Mouse (Mus musculus) gastrocnemius, adult 8-10 months (tissue): ENCODE measurements at regions not wholly inside any gene's neighbourhood (a gene's known extent, or its start where the extent isn't known, plus 50 kb on each side); places are given as distances from the start of the nearest gene placed in this dataset.

ENCODE experiments used
- DNase-seq, 2 experiments: peaks; one replicate each; pipeline ENCODE4 v3.0.0; 2022; ENCODE audit warnings: low spot score in 2 of 2

- DNase-seq: no peak
Measured at GRCm38 (mm10) chr8:89210684-89211083, 166.7 kb upstream of the Sall1 start.

DNA sequence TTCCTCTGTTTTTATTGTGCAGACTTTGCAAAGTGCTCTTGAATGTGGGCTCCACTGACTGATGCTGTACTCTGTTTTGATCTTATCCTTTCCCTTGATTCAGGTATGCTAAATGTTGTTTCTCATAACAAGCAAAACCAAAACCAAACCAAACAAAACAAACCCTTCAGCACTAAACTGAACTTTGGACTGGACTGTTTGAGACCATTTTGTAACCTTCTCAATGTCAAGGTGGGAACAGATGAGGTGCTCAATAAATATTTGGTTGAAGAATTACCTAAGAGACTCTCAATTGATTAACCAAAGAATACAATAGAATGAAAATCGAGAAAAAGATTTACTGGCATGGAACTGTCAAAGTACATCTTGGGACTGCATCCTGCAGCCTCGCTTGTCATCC, 163.9 kb upstream of the Sall1 start:
- no peak for DNase-seq

DNA sequence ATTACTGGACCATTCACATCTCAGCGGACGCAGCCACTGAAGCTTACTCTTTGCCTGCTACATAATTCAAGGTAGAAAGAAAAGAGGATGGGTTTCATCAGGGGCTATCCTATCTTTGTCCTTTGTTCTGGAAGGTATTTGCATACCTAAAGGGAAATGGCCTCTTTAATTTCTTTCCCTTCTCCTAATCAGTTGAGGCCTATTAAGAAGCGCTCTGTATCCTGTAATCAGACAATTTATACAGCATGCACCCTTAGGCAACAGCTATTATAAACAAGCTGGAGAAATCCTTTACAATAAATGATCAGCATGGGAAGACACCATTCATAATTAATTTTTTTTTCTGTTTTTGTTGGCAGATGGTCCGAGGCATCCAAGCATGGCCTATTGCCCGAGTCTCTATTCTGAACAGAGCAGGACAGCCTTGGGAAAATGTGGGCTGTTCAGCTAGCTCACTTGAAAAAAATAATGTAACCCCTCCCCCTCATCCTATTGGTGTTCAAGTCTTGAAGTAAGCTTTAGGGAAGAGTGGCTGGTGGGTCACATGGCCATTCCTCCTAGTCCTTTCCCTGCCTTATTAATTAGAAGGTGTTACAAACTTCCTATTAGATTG, 158.6 kb upstream of the Sall1 start:
- DNase-seq: no peak

DNA sequence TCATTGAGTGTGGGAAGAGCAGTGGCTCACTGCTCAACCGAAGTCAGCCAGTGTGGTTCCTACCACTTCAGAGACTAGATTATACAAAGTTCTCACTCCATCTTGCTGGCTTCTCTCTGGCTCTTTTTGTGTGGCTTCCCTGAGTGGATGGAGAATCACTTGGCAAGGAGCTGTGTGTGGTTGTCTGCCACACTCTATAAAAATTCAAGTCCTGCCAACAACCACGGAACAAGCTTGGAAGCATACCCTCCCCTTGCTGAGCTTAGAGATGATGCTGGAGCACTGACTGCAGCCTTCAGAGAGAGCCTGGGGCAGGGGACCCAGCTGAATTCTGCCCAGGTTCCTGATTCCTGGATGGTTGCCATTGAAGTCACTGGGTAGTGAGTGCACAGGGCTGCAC, 156.3 kb upstream of the Sall1 start:
- no peak for DNase-seq

DNA sequence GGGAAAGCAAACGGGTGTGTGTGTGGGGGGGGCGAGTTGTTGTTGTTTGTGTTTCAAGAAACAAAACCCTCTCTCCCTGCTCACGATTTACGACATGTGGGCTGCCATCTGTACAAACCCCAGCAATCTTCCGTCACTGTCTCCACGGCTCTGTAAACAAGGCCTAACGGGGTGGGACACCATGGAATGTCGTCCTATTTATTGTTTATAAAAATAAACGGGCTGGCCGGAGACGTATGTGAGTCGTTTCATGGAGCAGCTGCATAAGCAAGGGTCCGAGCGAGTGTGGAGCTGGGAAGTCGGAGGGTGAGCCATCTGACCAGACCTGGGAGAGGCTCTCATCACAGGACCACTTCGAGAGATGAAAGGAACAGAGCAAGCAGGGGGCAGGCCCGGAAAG, 141.4 kb upstream of the Sall1 start:
- no peak for DNase-seq

DNA sequence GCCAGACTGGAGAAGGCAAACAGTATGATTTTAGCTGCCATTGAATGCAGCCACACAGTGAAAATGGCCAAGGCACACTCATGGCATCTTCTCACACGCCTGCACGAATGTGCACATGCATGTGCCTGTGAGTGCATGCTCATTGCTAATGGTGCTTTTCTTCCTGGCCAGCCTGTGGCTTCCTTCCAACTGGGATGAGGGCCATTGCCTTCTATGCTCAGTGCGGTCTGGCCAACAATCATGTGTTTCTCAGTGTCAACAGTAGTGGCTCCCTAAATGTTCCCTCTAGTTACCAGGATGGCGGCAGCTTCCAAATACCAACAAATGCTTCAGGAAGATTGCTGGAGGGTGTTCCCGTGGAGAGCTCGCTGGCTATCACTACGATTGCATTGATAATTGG, 131.7 kb upstream of the Sall1 start:
- DNase-seq: no peak

- no peak for DNase-seq
Measured at GRCm38 (mm10) chr8:89171561-89171960, 127.6 kb upstream of the Sall1 start.

- no peak for DNase-seq
Measured at GRCm38 (mm10) chr8:89169484-89169883, 125.5 kb upstream of the Sall1 start.

- DNase-seq: no peak
Measured at GRCm38 (mm10) chr8:89167026-89167425, 123.1 kb upstream of the Sall1 start.

GRCm38 (mm10) chr8:89156909-89157308, 112.9 kb upstream of the Sall1 start:
- no peak for DNase-seq

- no peak for DNase-seq
Measured at GRCm38 (mm10) chr8:89153605-89154004, 109.6 kb upstream of the Sall1 start.

- DNase-seq: no peak
Measured at GRCm38 (mm10) chr8:89152867-89153595, 109.1 kb upstream of the Sall1 start.

- no peak for DNase-seq
Measured at GRCm38 (mm10) chr8:89152331-89152730, 108.4 kb upstream of the Sall1 start.

DNA sequence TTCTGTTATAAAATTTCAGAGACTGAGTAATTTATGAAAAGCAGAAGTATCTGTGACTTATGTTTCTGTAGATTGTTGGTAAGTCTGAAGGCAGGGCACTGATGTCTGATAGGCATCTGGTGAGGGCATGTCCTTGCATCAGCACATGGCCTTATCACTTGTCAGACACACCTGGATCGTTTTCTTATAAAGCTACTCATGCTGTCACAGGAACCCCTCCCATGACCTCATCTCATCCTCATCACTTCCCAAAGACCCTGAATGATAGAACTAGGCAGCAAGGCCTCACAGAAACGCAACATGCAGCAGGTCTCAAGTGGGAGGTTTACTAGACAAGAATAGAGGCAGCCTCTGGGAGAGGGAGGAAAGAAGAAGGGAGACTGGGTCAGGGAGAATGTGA, 107.0 kb upstream of the Sall1 start:
- DNase-seq: no peak

- DNase-seq: no peak
Measured at GRCm38 (mm10) chr8:89141529-89142235, 97.7 kb upstream of the Sall1 start.

GRCm38 (mm10) chr8:89139876-89140275, 95.9 kb upstream of the Sall1 start:
- DNase-seq: no peak

- DNase-seq: no peak
Measured at GRCm38 (mm10) chr8:89138416-89139125, 94.6 kb upstream of the Sall1 start.

GRCm38 (mm10) chr8:89134581-89135484, 90.9 kb upstream of the Sall1 start:
- no peak for DNase-seq

DNA sequence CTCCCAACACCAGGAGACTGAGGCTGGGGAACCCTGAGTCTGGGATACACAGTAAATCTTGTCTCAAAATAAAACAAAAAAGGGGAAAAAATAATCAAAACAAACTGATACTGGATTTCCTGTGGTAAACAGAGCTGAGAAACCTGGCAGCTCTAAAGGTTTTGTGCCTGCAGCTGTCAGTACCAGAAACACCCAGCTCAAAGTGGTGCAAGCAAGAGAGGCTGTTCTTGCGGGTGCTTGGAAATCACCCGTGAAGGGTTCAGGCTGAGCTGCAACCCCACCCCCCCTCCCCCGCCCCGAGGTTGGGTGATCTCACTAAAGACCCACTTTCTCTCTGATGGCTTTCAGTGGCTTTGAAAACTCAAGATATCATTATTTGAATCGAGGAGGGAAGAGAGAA, 90.1 kb upstream of the Sall1 start:
- DNase-seq: no peak

- DNase-seq: no peak
Measured at GRCm38 (mm10) chr8:89121051-89121450, 77.1 kb upstream of the Sall1 start.
